Mouse (Mus musculus): Measurements from ENCODE around the gene Zfp747.
"Not testable (repeated sequence)": the region's sequence is repeated elsewhere in the genome, so short reads cannot be mapped to it uniquely, and the experiment has no call there.

The Zfp747 gene

GRCm38 (mm10) chr7:127375271-127376245 lies at the start of gene Zfp747:
Gene Zfp747 (minus strand): TSS chr7:127376050.
- in situ Hi-C loops (cut with MseI, MboI), result not testable (repeated sequence)

- in situ Hi-C loops (cut with MseI, MboI), result no loop called here
Observed at GRCm38 (mm10) chr7:127425291-127425690, 49.4 kb upstream of the Zfp747 start.

- in situ Hi-C loops (cut with MseI, MboI), result no loop called here
Observed at GRCm38 (mm10) chr7:127422247-127422646, 46.4 kb upstream of the Zfp747 start.

- in situ Hi-C loops (cut with MseI, MboI), result no loop called here
Observed at GRCm38 (mm10) chr7:127421388-127422191, 45.7 kb upstream of the Zfp747 start, which contains the start of gene Zfp688. Gene Zfp688 (minus strand): TSS chr7:127422068.

GRCm38 (mm10) chr7:127411418-127411817 lies 35.6 kb upstream of the Zfp747 start:
- in situ Hi-C loops (cut with MseI, MboI), result no loop called here

GRCm38 (mm10) chr7:127406002-127406987 lies 30.4 kb upstream of the Zfp747 start, which contains the start of gene Zfp764:
Gene Zfp764 (minus strand): TSS chr7:127406822.
- in situ Hi-C loops (cut with MseI, MboI), result not testable (repeated sequence)

- in situ Hi-C loops (cut with MseI, MboI), result not testable (repeated sequence)
Observed at GRCm38 (mm10) chr7:127404101-127404500, 28.3 kb upstream of the Zfp747 start.

GRCm38 (mm10) chr7:127402980-127403379 lies 27.1 kb upstream of the Zfp747 start:
- in situ Hi-C loops (cut with MseI, MboI), result no loop called here

GRCm38 (mm10) chr7:127400355-127400754 lies 24.5 kb upstream of the Zfp747 start:
- in situ Hi-C loops (cut with MseI, MboI), result no loop called here

GRCm38 (mm10) chr7:127393944-127394333 lies 18.1 kb upstream of the Zfp747 start:
- in situ Hi-C loops (cut with MseI, MboI), result no loop called here

GRCm38 (mm10) chr7:127393157-127393943 lies 17.5 kb upstream of the Zfp747 start, which contains the start of gene E430018J23Rik:
Gene E430018J23Rik (minus strand): TSS chr7:127393629.
- in situ Hi-C loops (cut with MseI, MboI), result no loop called here

GRCm38 (mm10) chr7:127392251-127392824 lies 16.5 kb upstream of the Zfp747 start:
- in situ Hi-C loops (cut with MseI, MboI), result no loop called here

GRCm38 (mm10) chr7:127391538-127391937 lies 15.7 kb upstream of the Zfp747 start:
- in situ Hi-C loops (cut with MseI, MboI), result no loop called here

GRCm38 (mm10) chr7:127390306-127390705 lies 14.5 kb upstream of the Zfp747 start:
- in situ Hi-C loops (cut with MseI, MboI), result no loop called here

GRCm38 (mm10) chr7:127388201-127388600 lies 12.4 kb upstream of the Zfp747 start:
- in situ Hi-C loops (cut with MseI, MboI), result not testable (repeated sequence)

- in situ Hi-C loops (cut with MseI, MboI), result no loop called here
Observed at GRCm38 (mm10) chr7:127386641-127387392, 11.0 kb upstream of the Zfp747 start, which contains the start of gene 9130019O22Rik. Gene 9130019O22Rik (minus strand): TSS chr7:127387166.

- in situ Hi-C loops (cut with MseI, MboI), result not testable (repeated sequence)
Observed at GRCm38 (mm10) chr7:127385560-127385959, 9.7 kb upstream of the Zfp747 start.

GRCm38 (mm10) chr7:127378310-127378921 lies 2.6 kb upstream of the Zfp747 start:
- in situ Hi-C loops (cut with MseI, MboI), result no loop called here
